Mouse (Mus musculus): ENCODE data around the gene Robo2. TPM values are rescaled to one million over a fixed set of nuclear protein-coding genes. Genes with fewer than 3 reads are reported as not detected.

Robo2 gene
- polyA plus RNA-seq, 1 experiment from 2014 or later = 32.4 TPM

DNA sequence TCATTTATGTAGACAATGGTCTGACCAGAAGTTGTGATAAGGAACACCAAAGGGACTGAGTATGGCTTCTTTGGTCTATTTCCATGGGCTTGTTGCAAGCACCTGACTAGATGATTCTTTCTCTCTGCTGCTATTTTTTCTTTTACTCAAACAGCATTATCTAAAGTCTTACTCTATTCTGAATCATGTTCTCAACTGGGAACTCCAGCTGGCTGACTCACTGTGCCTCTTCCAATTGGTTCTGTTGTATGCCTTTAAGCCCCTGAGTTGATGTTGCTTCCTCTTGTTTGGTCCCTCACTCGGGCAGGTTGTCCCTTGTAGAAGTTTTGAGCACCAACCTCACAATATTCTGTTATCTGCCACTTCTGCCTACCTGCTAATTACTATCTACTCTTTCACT is 170.1 kb downstream of the Robo2 start:
- H3K9ac ChIP-seq (ENCODE audit: low read depth, low read length) = no peak overlapping the region
- H3K4me2 ChIP-seq = no peak overlapping the region
- no peak overlapping the region for H3K27ac ChIP-seq (ENCODE audit: low read depth, low read length)
- 77% methylated on average over 1 of the region's 1 CpGs for WGBS
- no peaks in the 10 kb centered on the region for H3K9me3 ChIP-seq (ENCODE audit: control insufficient read depth, low read length)
- H3K4me1 ChIP-seq (replicated peaks; ENCODE audit: control insufficient read depth, insufficient read depth, low read length) = no peaks in the 10 kb centered on the region
- H3K36me3 ChIP-seq (ENCODE audit: control insufficient read depth, insufficient read depth, low read length) = no peaks in the 10 kb centered on the region
- ATAC-seq (replicated peaks; ENCODE audit: low FRiP score) (no peak), DNase-seq (ENCODE audit: low spot score) (no peak)
- H3K27me3 ChIP-seq (replicated peaks; ENCODE audit: control insufficient read depth, insufficient read depth, low read length) = no peaks in the 10 kb centered on the region
- H3K4me3 ChIP-seq (ENCODE audit: low read depth, low read length) = no peak overlapping the region

GRCm38 (mm10) chr16:74237411-74237930 is 174.2 kb downstream of the Robo2 start:
- no peak overlapping the region for H3K27ac ChIP-seq (ENCODE audit: low read depth, low read length)
- no peak overlapping the region for H3K9ac ChIP-seq (ENCODE audit: low read depth, low read length)
- no peak for ATAC-seq (replicated peaks; ENCODE audit: low FRiP score)
- H3K4me3 ChIP-seq (ENCODE audit: low read depth, low read length) = no peak overlapping the region
- no peak overlapping the region for H3K4me2 ChIP-seq
- DNase-seq (ENCODE audit: low spot score) = no peak
- H3K4me1 ChIP-seq (replicated peaks; ENCODE audit: control insufficient read depth, insufficient read depth, low read length) = no peaks in the 10 kb centered on the region
- H3K27me3 ChIP-seq (replicated peaks; ENCODE audit: control insufficient read depth, insufficient read depth, low read length) = no peaks in the 10 kb centered on the region
- 79% methylated on average over 2 of the region's 2 CpGs for WGBS
- H3K9me3 ChIP-seq (ENCODE audit: control insufficient read depth, low read length) = no peaks in the 10 kb centered on the region
- H3K36me3 ChIP-seq (ENCODE audit: control insufficient read depth, insufficient read depth, low read length) = no peaks in the 10 kb centered on the region

DNA sequence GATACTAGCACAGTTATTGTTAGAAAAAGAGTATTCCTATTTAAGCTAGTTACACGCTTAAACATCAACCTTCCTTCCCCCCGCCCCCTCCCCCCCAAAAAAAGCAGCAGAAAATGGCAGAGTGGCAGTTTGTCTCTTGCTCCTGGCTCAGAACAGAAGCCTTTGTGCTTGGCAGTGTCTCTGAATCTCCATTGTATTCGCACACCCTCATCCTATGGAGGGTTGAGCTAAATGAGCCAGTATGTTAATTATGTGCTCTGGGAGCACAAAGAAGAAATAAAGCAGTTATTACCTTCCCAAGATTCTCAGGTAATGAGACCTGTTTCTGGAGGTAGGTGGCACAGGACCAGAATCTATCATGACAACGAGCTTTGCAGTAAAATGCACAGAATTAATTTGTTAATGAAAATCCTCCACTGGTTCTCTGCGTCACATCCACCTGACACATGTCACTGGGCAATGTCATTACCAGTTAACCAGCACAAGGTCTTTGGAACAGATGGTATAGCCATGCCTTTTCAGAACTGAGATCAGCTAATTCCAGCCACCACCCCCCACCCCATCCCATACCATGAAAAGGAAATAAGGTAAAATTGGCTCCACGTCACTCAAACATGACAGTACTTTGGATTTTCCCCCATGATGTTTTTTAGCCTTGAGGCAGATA is 177.1 kb downstream of the Robo2 start:
- Histone ChIP-seq H3K36me3 (ENCODE audit: control insufficient read depth, insufficient read depth, low read length) (no peaks in the 10 kb centered on the region), H3K9me3 (ENCODE audit: control insufficient read depth, low read length) (no peaks in the 10 kb centered on the region), H3K9ac (ENCODE audit: low read depth, low read length) (no peak overlapping the region), H3K27me3 (replicated peaks; ENCODE audit: control insufficient read depth, insufficient read depth, low read length) (no peaks in the 10 kb centered on the region), H3K4me1 (replicated peaks; ENCODE audit: control insufficient read depth, insufficient read depth, low read length) (no peaks in the 10 kb centered on the region), H3K4me2 (no peak overlapping the region), H3K4me3 (ENCODE audit: low read depth, low read length) (no peak overlapping the region), H3K27ac (ENCODE audit: low read depth, low read length) (no peak overlapping the region)
- DNase-seq (ENCODE audit: low spot score) (no peak), ATAC-seq (replicated peaks; ENCODE audit: low FRiP score) (no peak)
- 80% methylated on average over 6 of the region's 6 CpGs for whole genome bisulfite sequencing

GRCm38 (mm10) chr16:74233596-74233995 is 178.0 kb downstream of the Robo2 start:
- H3K9me3 ChIP-seq (ENCODE audit: control insufficient read depth, low read length) = no peaks in the 10 kb centered on the region
- no peaks in the 10 kb centered on the region for H3K27me3 ChIP-seq (replicated peaks; ENCODE audit: control insufficient read depth, insufficient read depth, low read length)
- no peak overlapping the region for H3K4me2 ChIP-seq
- no peak for DNase-seq (ENCODE audit: low spot score)
- H3K36me3 ChIP-seq (ENCODE audit: control insufficient read depth, insufficient read depth, low read length) = no peaks in the 10 kb centered on the region
- H3K4me3 ChIP-seq (ENCODE audit: low read depth, low read length) = no peak overlapping the region
- no peaks in the 10 kb centered on the region for H3K4me1 ChIP-seq (replicated peaks; ENCODE audit: control insufficient read depth, insufficient read depth, low read length)
- no peak overlapping the region for H3K9ac ChIP-seq (ENCODE audit: low read depth, low read length)
- no peak overlapping the region for H3K27ac ChIP-seq (ENCODE audit: low read depth, low read length)
- no peak for ATAC-seq (replicated peaks; ENCODE audit: low FRiP score)
- WGBS = 66% methylated on average over 5 of the region's 5 CpGs

DNA sequence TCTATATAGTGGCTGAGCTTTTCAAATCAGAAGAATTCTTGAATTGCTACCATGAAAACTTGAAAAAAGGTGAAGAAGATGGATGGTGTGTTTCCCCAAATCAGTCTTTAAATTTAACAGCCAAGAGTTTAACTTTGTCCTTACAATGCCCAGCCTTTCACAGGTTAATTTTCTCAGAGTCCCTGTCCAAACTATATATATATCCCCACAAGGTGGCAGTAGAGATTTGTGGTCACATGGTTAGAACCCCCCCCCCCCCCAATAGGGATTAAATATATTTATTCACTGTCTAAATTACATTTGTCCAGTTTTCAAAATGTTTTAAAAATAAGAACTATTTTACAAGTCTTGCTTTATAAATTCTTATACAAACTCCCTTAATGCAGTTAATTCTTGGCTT is 184.3 kb downstream of the Robo2 start:
- no peaks in the 10 kb centered on the region for H3K27me3 ChIP-seq (replicated peaks; ENCODE audit: control insufficient read depth, insufficient read depth, low read length)
- H3K4me3 ChIP-seq (ENCODE audit: low read depth, low read length) = no peak overlapping the region
- no peak overlapping the region for H3K27ac ChIP-seq (ENCODE audit: low read depth, low read length)
- ATAC-seq (replicated peaks; ENCODE audit: low FRiP score) (no peak), DNase-seq (ENCODE audit: low spot score) (no peak)
- H3K4me1 ChIP-seq (replicated peaks; ENCODE audit: control insufficient read depth, insufficient read depth, low read length) = no peaks in the 10 kb centered on the region
- no peak overlapping the region for H3K9ac ChIP-seq (ENCODE audit: low read depth, low read length)
- H3K36me3 ChIP-seq (ENCODE audit: control insufficient read depth, insufficient read depth, low read length) = no peaks in the 10 kb centered on the region
- no peaks in the 10 kb centered on the region for H3K9me3 ChIP-seq (ENCODE audit: control insufficient read depth, low read length)
- H3K4me2 ChIP-seq = no peak overlapping the region

DNA sequence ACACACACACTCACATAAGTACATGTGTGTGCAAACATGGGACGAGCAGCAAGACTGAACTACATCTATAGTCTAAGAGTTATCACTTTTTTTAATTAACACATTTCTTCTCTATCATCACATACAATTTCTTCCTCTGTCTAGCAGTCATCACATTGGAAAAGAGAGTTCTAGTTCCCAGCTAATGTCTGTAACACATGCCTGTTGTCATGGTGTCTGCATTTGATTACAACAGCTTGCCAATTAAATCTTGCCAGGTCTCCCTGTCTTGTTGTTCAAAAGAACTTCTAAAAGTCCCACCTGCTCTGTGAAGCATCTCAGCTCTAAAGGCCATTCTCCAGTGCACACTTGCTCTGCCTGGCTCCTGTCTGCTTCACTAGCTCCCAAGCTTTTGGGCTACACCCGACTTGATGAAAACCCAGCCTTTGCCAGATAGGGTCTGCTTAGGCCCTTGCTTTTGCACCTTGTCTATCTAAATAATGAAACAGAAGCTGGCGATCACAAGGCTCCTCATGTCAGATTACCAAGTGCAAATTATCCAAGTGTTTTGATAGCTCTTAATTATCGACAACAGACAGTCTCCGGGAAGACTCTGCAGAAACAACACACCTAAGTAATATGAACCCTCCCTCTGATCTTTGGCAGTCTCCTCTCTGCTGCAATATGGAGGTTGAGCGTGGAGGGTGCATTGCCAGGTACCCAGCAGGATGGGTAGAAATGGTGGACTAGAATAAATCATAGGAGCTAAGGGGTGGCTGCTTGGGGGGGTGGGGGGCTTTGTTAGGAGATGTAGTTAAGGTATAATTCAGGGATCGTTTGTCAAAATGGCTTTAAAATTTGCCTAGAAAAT is 186.0 kb downstream of the Robo2 start:
- Histone ChIP-seq H3K4me3 (ENCODE audit: low read depth, low read length) (no peak overlapping the region), H3K9ac (ENCODE audit: low read depth, low read length) (no peak overlapping the region), H3K9me3 (ENCODE audit: control insufficient read depth, low read length) (no peaks in the 10 kb centered on the region), H3K27ac (ENCODE audit: low read depth, low read length) (no peak overlapping the region), H3K4me1 (replicated peaks; ENCODE audit: control insufficient read depth, insufficient read depth, low read length) (no peaks in the 10 kb centered on the region), H3K36me3 (ENCODE audit: control insufficient read depth, insufficient read depth, low read length) (no peaks in the 10 kb centered on the region), H3K4me2 (no peak overlapping the region), H3K27me3 (replicated peaks; ENCODE audit: control insufficient read depth, insufficient read depth, low read length) (no peaks in the 10 kb centered on the region)
- DNase-seq (ENCODE audit: low spot score) (no peak), ATAC-seq (replicated peaks; ENCODE audit: low FRiP score) (no peak)
- 78% methylated on average over 7 of the region's 7 CpGs for WGBS

GRCm38 (mm10) chr16:74222501-74222900 is 189.1 kb downstream of the Robo2 start:
- no peaks in the 10 kb centered on the region for H3K9me3 ChIP-seq (ENCODE audit: control insufficient read depth, low read length)
- DNase-seq (ENCODE audit: low spot score) (no peak), ATAC-seq (replicated peaks; ENCODE audit: low FRiP score) (no peak)
- H3K4me3 ChIP-seq (ENCODE audit: low read depth, low read length) = no peak overlapping the region
- H3K9ac ChIP-seq (ENCODE audit: low read depth, low read length) = no peak overlapping the region
- H3K4me1 ChIP-seq (replicated peaks; ENCODE audit: control insufficient read depth, insufficient read depth, low read length) = no peaks in the 10 kb centered on the region
- no peaks in the 10 kb centered on the region for H3K27me3 ChIP-seq (replicated peaks; ENCODE audit: control insufficient read depth, insufficient read depth, low read length)
- no peak overlapping the region for H3K4me2 ChIP-seq
- no peak overlapping the region for H3K27ac ChIP-seq (ENCODE audit: low read depth, low read length)
- 71% methylated on average over 5 of the region's 5 CpGs for WGBS
- no peaks in the 10 kb centered on the region for H3K36me3 ChIP-seq (ENCODE audit: control insufficient read depth, insufficient read depth, low read length)

DNA sequence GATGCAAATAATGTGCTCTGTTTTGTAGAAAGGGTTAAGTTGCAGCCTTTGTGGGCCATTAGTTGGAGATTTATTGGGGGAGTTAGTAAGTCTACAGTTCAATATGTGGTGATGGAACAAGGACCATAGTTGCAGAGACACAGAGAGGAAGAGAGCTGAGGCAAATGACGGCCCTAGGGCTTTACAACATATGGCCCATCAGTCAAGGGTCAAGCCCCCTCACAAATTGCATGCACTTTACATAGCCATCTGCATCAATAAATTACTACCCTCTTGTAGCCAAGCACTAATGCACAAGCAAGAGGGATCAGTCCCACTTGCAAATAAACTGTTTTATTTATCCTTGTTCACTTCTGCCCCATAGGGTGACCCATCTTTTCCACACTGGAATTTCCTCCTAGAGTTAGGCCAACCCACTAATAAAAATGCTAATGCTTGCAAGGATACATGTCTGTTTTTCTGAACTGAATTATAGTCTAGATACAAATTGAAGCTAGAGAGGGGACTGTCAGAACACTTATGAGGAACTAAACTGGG is 194.7 kb downstream of the Robo2 start:
- Histone ChIP-seq H3K4me2 (no peak overlapping the region), H3K27ac (ENCODE audit: low read depth, low read length) (no peak overlapping the region), H3K36me3 (ENCODE audit: control insufficient read depth, insufficient read depth, low read length) (no peaks in the 10 kb centered on the region), H3K9me3 (ENCODE audit: control insufficient read depth, low read length) (no peaks in the 10 kb centered on the region), H3K27me3 (replicated peaks; ENCODE audit: control insufficient read depth, insufficient read depth, low read length) (no peaks in the 10 kb centered on the region), H3K4me1 (replicated peaks; ENCODE audit: control insufficient read depth, insufficient read depth, low read length) (no peaks in the 10 kb centered on the region), H3K4me3 (ENCODE audit: low read depth, low read length) (no peak overlapping the region), H3K9ac (ENCODE audit: low read depth, low read length) (no peak overlapping the region)
- ATAC-seq (replicated peaks; ENCODE audit: low FRiP score) = no peak
- DNase-seq (ENCODE audit: low spot score) = no peak
- 74% methylated on average over 1 of the region's 1 CpGs for WGBS

Measured in liver, embryonic 11.5 days (tissue).